Mouse (Mus musculus): ENCODE data around the gene Pdzd2.

GRCm38 (mm10) chr15:12450790-12451189 is 288.9 kb downstream of the Pdzd2 start:
- TF ChIP-seq CTCF (IDR thresholded peaks at IDR 0.05; ENCODE audit: borderline replicate concordance, control insufficient read depth, extremely low read depth, insufficient read depth, low read length, poor library complexity) (no peak), POLR2A (IDR thresholded peaks at IDR 0.05; ENCODE audit: control insufficient read depth, extremely low read depth, insufficient read depth, low read length, poor library complexity) (no peak)
